Mouse (Mus musculus): Measurements from ENCODE around the gene Klc4. TPM values are rescaled to one million over a fixed set of nuclear protein-coding genes. Genes with fewer than 3 reads are reported as not detected.
A peak's percentile ranks its signal among the peaks of the same experiment; 100 is the strongest.

Klc4 gene
- polyA plus RNA-seq, 1 experiment from 2014 or later, result 20.2 TPM

DNA sequence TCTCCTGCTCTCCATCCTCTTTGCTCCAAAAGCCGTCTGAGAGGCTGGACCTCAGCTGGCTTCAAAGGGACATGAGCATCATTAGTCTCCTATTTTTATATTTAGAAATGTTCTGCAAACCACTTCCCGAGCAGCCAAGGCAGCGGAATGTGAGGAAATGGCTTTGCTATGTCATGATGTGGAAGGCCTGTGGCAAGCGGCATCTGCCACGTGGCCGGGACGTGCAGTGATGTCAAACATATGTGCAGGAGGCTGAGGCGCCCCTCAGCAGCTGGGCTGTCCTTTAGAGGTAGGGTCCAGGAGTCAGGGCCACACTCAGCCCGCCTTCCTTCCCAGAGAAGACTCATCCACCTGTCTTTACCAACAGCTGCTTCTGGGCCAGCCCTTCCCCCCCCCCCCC, 43.6 kb downstream of the Klc4 start:
- no peaks in the 10 kb centered on the region for H3K9me3 ChIP-seq (replicated peaks)
- H3K4me1 ChIP-seq (replicated peaks), result peaks cover 19% of the 10 kb centered on the region
- no peak overlapping the region for H3K9ac ChIP-seq
- H3K36me3 ChIP-seq, result no peaks in the 10 kb centered on the region
- H3K27ac ChIP-seq, result peak overlapping the region; percentile 69
- H3K4me3 ChIP-seq, result no peak overlapping the region
- ATAC-seq (replicated peaks; ENCODE audit: insufficient number of reproducible peaks, insufficient read depth, low FRiP score, low read depth), result no peak; the same call in 1 of the 2 replicates
- WGBS, result 34% methylated on average over 9 of the region's 9 CpGs
- H3K27me3 ChIP-seq, result no peaks in the 10 kb centered on the region
- H3K4me2 ChIP-seq, result no peak overlapping the region

DNA sequence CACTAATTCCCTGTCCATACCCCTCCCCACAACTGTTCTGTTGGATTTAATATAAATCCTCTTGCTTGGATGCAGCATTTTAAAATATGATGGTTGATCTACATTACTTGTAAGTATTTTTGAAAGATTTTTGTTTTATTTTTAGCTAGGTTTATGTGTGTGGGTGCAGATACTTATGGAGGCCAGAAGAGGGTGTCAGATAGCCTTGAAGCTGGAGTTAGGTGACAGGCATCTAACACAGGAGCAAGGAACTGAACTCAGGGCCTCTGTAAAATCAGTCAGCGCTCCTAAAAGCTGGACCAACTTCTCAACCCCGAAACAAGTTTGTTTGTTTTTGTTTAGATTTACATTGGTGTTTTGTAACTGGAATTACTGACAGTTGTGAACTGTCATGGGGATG, 45.3 kb downstream of the Klc4 start:
- Histone ChIP-seq H3K4me3 (no peak overlapping the region), H3K9me3 (replicated peaks) (no peaks in the 10 kb centered on the region), H3K27me3 (no peaks in the 10 kb centered on the region), H3K9ac (no peak overlapping the region), H3K4me1 (replicated peaks) (peaks cover 19% of the 10 kb centered on the region), H3K27ac (no peak overlapping the region; the same call in 1 of the 2 replicates), H3K36me3 (no peaks in the 10 kb centered on the region), H3K4me2 (no peak overlapping the region)
- ATAC-seq (replicated peaks; ENCODE audit: insufficient number of reproducible peaks, insufficient read depth, low FRiP score, low read depth), result no peak
- WGBS, result 93% methylated on average over 2 of the region's 2 CpGs

- 74% methylated on average over 4 of the region's 4 CpGs for WGBS
- H3K27ac ChIP-seq, result no peak overlapping the region
- no peaks in the 10 kb centered on the region for H3K27me3 ChIP-seq
- no peak overlapping the region for H3K9ac ChIP-seq
- no peak for ATAC-seq (replicated peaks; ENCODE audit: insufficient number of reproducible peaks, insufficient read depth, low FRiP score, low read depth)
- H3K9me3 ChIP-seq (replicated peaks), result no peaks in the 10 kb centered on the region
- H3K4me3 ChIP-seq, result no peak overlapping the region
- peaks cover 25% of the 10 kb centered on the region for H3K4me1 ChIP-seq (replicated peaks)
- H3K36me3 ChIP-seq, result no peaks in the 10 kb centered on the region
- no peak overlapping the region for H3K4me2 ChIP-seq
Observed at GRCm38 (mm10) chr17:46598963-46599362, 46.9 kb downstream of the Klc4 start.

DNA sequence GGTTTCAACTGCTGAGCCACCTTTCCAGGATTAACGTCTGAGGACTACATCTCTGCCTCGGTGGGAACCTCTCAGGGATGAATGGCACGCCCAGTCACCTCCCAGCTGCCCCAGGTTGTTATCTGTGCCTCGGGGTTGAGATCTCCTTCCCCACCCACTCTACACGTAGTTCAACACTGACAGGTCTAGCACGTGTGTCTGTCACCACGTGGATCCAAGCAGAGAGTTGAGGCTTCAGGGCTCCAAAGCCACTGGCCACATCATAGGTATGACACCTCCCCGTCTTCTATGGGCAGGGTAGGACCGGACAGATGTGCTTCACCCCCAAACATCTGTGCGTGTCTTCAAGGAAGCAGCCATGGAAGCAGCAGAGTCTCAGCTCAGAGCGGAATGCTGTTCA, 47.9 kb downstream of the Klc4 start:
- no peak for ATAC-seq (replicated peaks; ENCODE audit: insufficient number of reproducible peaks, insufficient read depth, low FRiP score, low read depth)
- WGBS, result 80% methylated on average over 11 of the region's 11 CpGs
- Histone ChIP-seq H3K9ac (no peak overlapping the region), H3K4me3 (no peak overlapping the region), H3K4me1 (replicated peaks) (peaks cover 31% of the 10 kb centered on the region), H3K36me3 (no peaks in the 10 kb centered on the region), H3K27me3 (no peaks in the 10 kb centered on the region), H3K4me2 (no peak overlapping the region), H3K9me3 (replicated peaks) (no peaks in the 10 kb centered on the region), H3K27ac (no peak overlapping the region)

DNA sequence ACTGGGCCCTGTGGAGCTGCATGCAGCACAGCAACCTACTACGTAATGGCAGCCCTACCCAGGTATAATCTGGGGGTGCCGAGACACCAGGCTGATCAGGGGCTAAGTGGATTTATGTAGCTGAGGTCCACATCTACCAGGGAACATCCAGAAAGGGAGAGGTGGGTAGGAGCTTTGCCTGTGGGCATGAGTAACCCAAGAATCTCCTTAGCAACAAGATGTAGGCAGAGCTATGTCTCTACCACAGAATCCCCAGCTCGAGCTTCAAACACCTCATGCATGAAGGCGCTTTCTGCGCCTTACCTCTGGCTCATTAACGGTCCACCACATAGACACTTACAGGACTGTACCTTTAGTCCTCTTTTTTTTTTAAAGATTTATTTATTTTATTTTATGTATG, 50.5 kb downstream of the Klc4 start:
- 78% methylated on average over 6 of the region's 6 CpGs for WGBS

GRCm38 (mm10) chr17:46594606-46595005, 51.2 kb downstream of the Klc4 start:
- H3K4me3 ChIP-seq, result no peak overlapping the region
- H3K36me3 ChIP-seq, result peaks cover 5% of the 10 kb centered on the region; the same call in 1 of the 2 replicates
- no peak for ATAC-seq (replicated peaks; ENCODE audit: insufficient number of reproducible peaks, insufficient read depth, low FRiP score, low read depth)
- H3K4me1 ChIP-seq (replicated peaks), result peaks cover 21% of the 10 kb centered on the region
- H3K4me2 ChIP-seq, result no peak overlapping the region
- H3K9me3 ChIP-seq (replicated peaks), result no peaks in the 10 kb centered on the region
- H3K27ac ChIP-seq, result peak overlapping the region; percentile 56
- H3K9ac ChIP-seq, result peak overlapping the region; percentile 34
- WGBS, result 15% methylated on average over 9 of the region's 9 CpGs
- no peaks in the 10 kb centered on the region for H3K27me3 ChIP-seq

More for the DNA sequence above, 50.5 kb downstream of the Klc4 start:
- peak overlapping the region; percentile 56 for H3K27ac ChIP-seq
- H3K9me3 ChIP-seq (replicated peaks), result no peaks in the 10 kb centered on the region
- no peak overlapping the region for H3K4me2 ChIP-seq
- no peaks in the 10 kb centered on the region; the same call in 1 of the 2 replicates for H3K36me3 ChIP-seq
- ATAC-seq (replicated peaks; ENCODE audit: insufficient number of reproducible peaks, insufficient read depth, low FRiP score, low read depth), result no peak
- H3K27me3 ChIP-seq, result no peaks in the 10 kb centered on the region
- no peak overlapping the region for H3K4me3 ChIP-seq
- H3K4me1 ChIP-seq (replicated peaks), result peaks cover 21% of the 10 kb centered on the region
- H3K9ac ChIP-seq, result no peak overlapping the region

- no peak for ATAC-seq (replicated peaks; ENCODE audit: insufficient number of reproducible peaks, insufficient read depth, low FRiP score, low read depth)
- H3K4me3 ChIP-seq, result no peak overlapping the region
- H3K36me3 ChIP-seq, result peaks cover 16% of the 10 kb centered on the region
- WGBS, result 90% methylated on average over 4 of the region's 4 CpGs
- H3K27ac ChIP-seq, result no peak overlapping the region
- no peak overlapping the region for H3K9ac ChIP-seq
- H3K9me3 ChIP-seq (replicated peaks), result no peaks in the 10 kb centered on the region
- peaks cover 21% of the 10 kb centered on the region for H3K4me1 ChIP-seq (replicated peaks)
- no peaks in the 10 kb centered on the region for H3K27me3 ChIP-seq
- no peak overlapping the region for H3K4me2 ChIP-seq
Observed at GRCm38 (mm10) chr17:46593124-46593523, 52.7 kb downstream of the Klc4 start.

- Histone ChIP-seq H3K4me2 (no peak overlapping the region), H3K27me3 (no peaks in the 10 kb centered on the region), H3K9me3 (replicated peaks) (no peaks in the 10 kb centered on the region), H3K4me3 (no peak overlapping the region), H3K27ac (no peak overlapping the region), H3K9ac (no peak overlapping the region), H3K4me1 (replicated peaks) (peaks cover 21% of the 10 kb centered on the region), H3K36me3 (peaks cover 19% of the 10 kb centered on the region)
- ATAC-seq (replicated peaks; ENCODE audit: insufficient number of reproducible peaks, insufficient read depth, low FRiP score, low read depth), result no peak
- WGBS, result 57% methylated on average over 19 of the region's 19 CpGs
Observed at GRCm38 (mm10) chr17:46591406-46591805, 54.4 kb downstream of the Klc4 start.

GRCm38 (mm10) chr17:46590439-46590838, 55.4 kb downstream of the Klc4 start:
- ATAC-seq (replicated peaks; ENCODE audit: insufficient number of reproducible peaks, insufficient read depth, low FRiP score, low read depth), result no peak
- Histone ChIP-seq H3K36me3 (peaks cover 27% of the 10 kb centered on the region), H3K4me1 (replicated peaks) (peaks cover 21% of the 10 kb centered on the region), H3K27ac (no peak overlapping the region), H3K4me3 (no peak overlapping the region), H3K9ac (no peak overlapping the region), H3K4me2 (no peak overlapping the region), H3K27me3 (no peaks in the 10 kb centered on the region), H3K9me3 (replicated peaks) (no peaks in the 10 kb centered on the region)
- 85% methylated on average over 7 of the region's 7 CpGs for WGBS

- H3K36me3 ChIP-seq, result peaks cover 31% of the 10 kb centered on the region
- no peaks in the 10 kb centered on the region for H3K27me3 ChIP-seq
- no peak overlapping the region for H3K27ac ChIP-seq
- H3K9ac ChIP-seq, result no peak overlapping the region
- 85% methylated on average over 16 of the region's 16 CpGs for WGBS
- ATAC-seq (replicated peaks; ENCODE audit: insufficient number of reproducible peaks, insufficient read depth, low FRiP score, low read depth), result no peak
- H3K4me2 ChIP-seq, result no peak overlapping the region
- no peak overlapping the region for H3K4me3 ChIP-seq
- H3K4me1 ChIP-seq (replicated peaks), result peaks cover 14% of the 10 kb centered on the region
- H3K9me3 ChIP-seq (replicated peaks), result no peaks in the 10 kb centered on the region
Observed at GRCm38 (mm10) chr17:46589635-46590314, 56.0 kb downstream of the Klc4 start.

DNA sequence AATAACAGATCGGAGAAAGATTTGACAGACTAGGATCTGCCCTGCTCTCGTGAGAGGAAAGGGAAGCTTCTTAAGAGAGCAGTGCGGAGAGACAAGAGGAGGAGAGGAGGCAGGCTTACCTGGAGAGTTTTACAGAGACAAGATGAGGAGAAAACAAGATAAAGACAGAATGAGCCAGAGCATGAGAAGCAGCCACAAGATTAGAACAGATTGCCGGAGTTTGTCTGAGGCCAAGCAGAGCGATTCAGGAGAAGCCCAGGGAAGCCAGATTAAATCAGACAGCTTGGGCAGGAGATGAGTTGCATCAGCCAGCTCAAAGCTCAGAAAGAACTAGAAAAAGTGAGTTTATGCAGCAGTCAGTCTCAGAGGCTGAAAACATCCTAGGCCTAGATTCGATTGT, 56.9 kb downstream of the Klc4 start:
- no peak for ATAC-seq (replicated peaks; ENCODE audit: insufficient number of reproducible peaks, insufficient read depth, low FRiP score, low read depth)
- Histone ChIP-seq H3K9me3 (replicated peaks) (no peaks in the 10 kb centered on the region), H3K27ac (no peak overlapping the region), H3K9ac (no peak overlapping the region), H3K27me3 (no peaks in the 10 kb centered on the region), H3K4me2 (no peak overlapping the region), H3K4me1 (replicated peaks) (peaks cover 8% of the 10 kb centered on the region; the same call in 1 of the 2 replicates), H3K36me3 (peaks cover 32% of the 10 kb centered on the region), H3K4me3 (no peak overlapping the region)
- WGBS, result 88% methylated on average over 6 of the region's 6 CpGs

DNA sequence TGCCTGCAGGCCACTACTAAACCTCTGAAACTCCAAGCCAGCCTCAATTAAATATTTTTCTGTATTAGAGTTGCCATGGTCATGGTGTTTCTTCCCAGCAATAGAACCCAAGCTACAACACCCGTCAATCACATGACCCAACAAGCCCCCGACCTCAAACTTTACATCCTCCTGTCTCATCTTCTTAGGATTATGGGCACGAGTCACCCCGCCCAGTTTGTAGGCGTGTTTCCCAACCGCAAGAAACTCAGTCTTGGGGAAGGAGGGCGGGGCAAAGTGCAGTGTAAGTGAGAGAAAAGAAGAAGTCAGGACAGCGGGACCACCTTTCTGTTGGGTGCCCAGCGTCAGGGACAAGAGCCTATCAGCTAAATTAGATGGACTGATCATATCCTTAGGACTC, 57.6 kb downstream of the Klc4 start:
- H3K9ac ChIP-seq, result no peak overlapping the region
- no peak for ATAC-seq (replicated peaks; ENCODE audit: insufficient number of reproducible peaks, insufficient read depth, low FRiP score, low read depth)
- no peak overlapping the region for H3K4me2 ChIP-seq
- 79% methylated on average over 9 of the region's 9 CpGs for WGBS
- no peak overlapping the region for H3K27ac ChIP-seq
- no peak overlapping the region for H3K4me3 ChIP-seq
- peaks cover 5% of the 10 kb centered on the region; the same call in 1 of the 2 replicates for H3K4me1 ChIP-seq (replicated peaks)
- H3K27me3 ChIP-seq, result no peaks in the 10 kb centered on the region
- no peaks in the 10 kb centered on the region for H3K9me3 ChIP-seq (replicated peaks)
- H3K36me3 ChIP-seq, result peaks cover 32% of the 10 kb centered on the region

Measured in heart, embryonic 15.5 days (tissue).